Mouse (Mus musculus): ENCODE results near the gene Ndfip2. TPM values are rescaled to one million over a fixed set of nuclear protein-coding genes. Genes with fewer than 3 reads are reported as not detected.

Ndfip2 gene
- polyA plus RNA-seq (2015; fragmentation: Nextera tagmentation; extraction: Ambion mirVana), result 44.1 and 57.3 TPM in 2 replicates

- peak; percentile 97 for ATAC-seq (replicated peaks; ENCODE audit: extremely low read depth, insufficient read depth, low FRiP score)
- H3K4me2 ChIP-seq (ENCODE audit: low read depth, low read length), result peak within 1 kb of the TSS; percentile 78
- peak within 1 kb of the TSS; percentile 94 for H3K4me3 ChIP-seq (ENCODE audit: low read length)
- H3K36me3 ChIP-seq (ENCODE audit: control insufficient read depth, insufficient read depth), result no peaks in the 10 kb centered on the region
- H3K4me1 ChIP-seq (ENCODE audit: control insufficient read depth, insufficient read depth, low read length), result peaks cover 6% of the 10 kb centered on the region; the same call in 1 of the 2 replicates
- 1% methylated on average over 65 of the region's 70 CpGs for WGBS
- peak within 1 kb of the TSS; percentile 97 for H3K9ac ChIP-seq (ENCODE audit: low read length)
- peaks cover 2% of the 10 kb centered on the region; the same call in 1 of the 2 replicates for H3K27me3 ChIP-seq (ENCODE audit: control insufficient read depth, insufficient read depth, low read length)
- peak within 1 kb of the TSS; percentile 92 for H3K27ac ChIP-seq (ENCODE audit: low read length)
- H3K9me3 ChIP-seq (replicated peaks; ENCODE audit: control insufficient read depth, low read length), result no peaks in the 10 kb centered on the region
Measured at GRCm38 (mm10) chr14:105258379-105259034, at the start of gene Ndfip2. TSS of gene Ndfip2 (plus strand) at chr14:105258573.

GRCm38 (mm10) chr14:105219525-105220376, 38.6 kb upstream of the Ndfip2 start:
- WGBS, result 63% methylated on average over 9 of the region's 9 CpGs
- ATAC-seq (replicated peaks; ENCODE audit: extremely low read depth, insufficient read depth, low FRiP score), result no peak
- no peaks in the 10 kb centered on the region for H3K27me3 ChIP-seq (ENCODE audit: control insufficient read depth, insufficient read depth, low read length)
- no peak overlapping the region for H3K27ac ChIP-seq (ENCODE audit: low read length)
- no peak overlapping the region for H3K4me3 ChIP-seq (ENCODE audit: low read length)
- no peaks in the 10 kb centered on the region for H3K9me3 ChIP-seq (replicated peaks; ENCODE audit: control insufficient read depth, low read length)
- H3K9ac ChIP-seq (ENCODE audit: low read length), result no peak overlapping the region
- peaks cover 2% of the 10 kb centered on the region; the same call in 1 of the 2 replicates for H3K4me1 ChIP-seq (ENCODE audit: control insufficient read depth, insufficient read depth, low read length)
- no peaks in the 10 kb centered on the region for H3K36me3 ChIP-seq (ENCODE audit: control insufficient read depth, insufficient read depth)
- H3K4me2 ChIP-seq (ENCODE audit: low read depth, low read length), result no peak overlapping the region

- Histone ChIP-seq H3K4me1 (ENCODE audit: control insufficient read depth, insufficient read depth, low read length) (peaks cover 2% of the 10 kb centered on the region; the same call in 1 of the 2 replicates), H3K4me3 (ENCODE audit: low read length) (no peak overlapping the region), H3K36me3 (ENCODE audit: control insufficient read depth, insufficient read depth) (no peaks in the 10 kb centered on the region), H3K9me3 (replicated peaks; ENCODE audit: control insufficient read depth, low read length) (no peaks in the 10 kb centered on the region), H3K27me3 (ENCODE audit: control insufficient read depth, insufficient read depth, low read length) (no peaks in the 10 kb centered on the region), H3K27ac (ENCODE audit: low read length) (no peak overlapping the region), H3K4me2 (ENCODE audit: low read depth, low read length) (no peak overlapping the region), H3K9ac (ENCODE audit: low read length) (no peak overlapping the region)
- WGBS, result 69% methylated on average over 4 of the region's 4 CpGs
- ATAC-seq (replicated peaks; ENCODE audit: extremely low read depth, insufficient read depth, low FRiP score), result no peak
Measured at GRCm38 (mm10) chr14:105222240-105222639, 36.1 kb upstream of the Ndfip2 start.

- H3K9me3 ChIP-seq (replicated peaks; ENCODE audit: control insufficient read depth, low read length), result no peaks in the 10 kb centered on the region
- WGBS, result 90% methylated on average over 4 of the region's 4 CpGs
- H3K27ac ChIP-seq (ENCODE audit: low read length), result no peak overlapping the region
- no peaks in the 10 kb centered on the region for H3K36me3 ChIP-seq (ENCODE audit: control insufficient read depth, insufficient read depth)
- no peak overlapping the region for H3K4me3 ChIP-seq (ENCODE audit: low read length)
- no peak for ATAC-seq (replicated peaks; ENCODE audit: extremely low read depth, insufficient read depth, low FRiP score)
- H3K4me2 ChIP-seq (ENCODE audit: low read depth, low read length), result no peak overlapping the region
- no peaks in the 10 kb centered on the region for H3K27me3 ChIP-seq (ENCODE audit: control insufficient read depth, insufficient read depth, low read length)
- H3K9ac ChIP-seq (ENCODE audit: low read length), result no peak overlapping the region
- no peaks in the 10 kb centered on the region for H3K4me1 ChIP-seq (ENCODE audit: control insufficient read depth, insufficient read depth, low read length)
Measured at GRCm38 (mm10) chr14:105225790-105226189, 32.6 kb upstream of the Ndfip2 start.

GRCm38 (mm10) chr14:105232421-105232820, 26.0 kb upstream of the Ndfip2 start:
- no peak overlapping the region for H3K9ac ChIP-seq (ENCODE audit: low read length)
- no peaks in the 10 kb centered on the region for H3K27me3 ChIP-seq (ENCODE audit: control insufficient read depth, insufficient read depth, low read length)
- H3K4me2 ChIP-seq (ENCODE audit: low read depth, low read length), result no peak overlapping the region
- no peaks in the 10 kb centered on the region for H3K9me3 ChIP-seq (replicated peaks; ENCODE audit: control insufficient read depth, low read length)
- no peak overlapping the region for H3K27ac ChIP-seq (ENCODE audit: low read length)
- 32% methylated on average over 6 of the region's 6 CpGs for WGBS
- no peak for ATAC-seq (replicated peaks; ENCODE audit: extremely low read depth, insufficient read depth, low FRiP score)
- no peaks in the 10 kb centered on the region for H3K4me1 ChIP-seq (ENCODE audit: control insufficient read depth, insufficient read depth, low read length)
- H3K4me3 ChIP-seq (ENCODE audit: low read length), result no peak overlapping the region
- H3K36me3 ChIP-seq (ENCODE audit: control insufficient read depth, insufficient read depth), result no peaks in the 10 kb centered on the region

GRCm38 (mm10) chr14:105236596-105236995, 21.8 kb upstream of the Ndfip2 start:
- Histone ChIP-seq H3K27ac (ENCODE audit: low read length) (no peak overlapping the region), H3K4me3 (ENCODE audit: low read length) (no peak overlapping the region), H3K9ac (ENCODE audit: low read length) (no peak overlapping the region), H3K36me3 (ENCODE audit: control insufficient read depth, insufficient read depth) (no peaks in the 10 kb centered on the region), H3K4me2 (ENCODE audit: low read depth, low read length) (no peak overlapping the region), H3K9me3 (replicated peaks; ENCODE audit: control insufficient read depth, low read length) (no peaks in the 10 kb centered on the region), H3K27me3 (ENCODE audit: control insufficient read depth, insufficient read depth, low read length) (no peaks in the 10 kb centered on the region), H3K4me1 (ENCODE audit: control insufficient read depth, insufficient read depth, low read length) (no peaks in the 10 kb centered on the region)
- WGBS, result 42% methylated on average over 4 of the region's 4 CpGs
- ATAC-seq (replicated peaks; ENCODE audit: extremely low read depth, insufficient read depth, low FRiP score), result no peak

GRCm38 (mm10) chr14:105237736-105238135, 20.6 kb upstream of the Ndfip2 start:
- Histone ChIP-seq H3K27me3 (ENCODE audit: control insufficient read depth, insufficient read depth, low read length) (no peaks in the 10 kb centered on the region), H3K4me1 (ENCODE audit: control insufficient read depth, insufficient read depth, low read length) (no peaks in the 10 kb centered on the region), H3K27ac (ENCODE audit: low read length) (no peak overlapping the region), H3K4me3 (ENCODE audit: low read length) (no peak overlapping the region), H3K9me3 (replicated peaks; ENCODE audit: control insufficient read depth, low read length) (no peaks in the 10 kb centered on the region), H3K36me3 (ENCODE audit: control insufficient read depth, insufficient read depth) (no peaks in the 10 kb centered on the region), H3K9ac (ENCODE audit: low read length) (no peak overlapping the region), H3K4me2 (ENCODE audit: low read depth, low read length) (no peak overlapping the region)
- no peak for ATAC-seq (replicated peaks; ENCODE audit: extremely low read depth, insufficient read depth, low FRiP score)
- 60% methylated on average over 9 of the region's 9 CpGs for WGBS

GRCm38 (mm10) chr14:105238450-105239038, 19.8 kb upstream of the Ndfip2 start:
- H3K36me3 ChIP-seq (ENCODE audit: control insufficient read depth, insufficient read depth), result no peaks in the 10 kb centered on the region
- no peaks in the 10 kb centered on the region for H3K4me1 ChIP-seq (ENCODE audit: control insufficient read depth, insufficient read depth, low read length)
- 67% methylated on average over 5 of the region's 5 CpGs for WGBS
- no peak overlapping the region for H3K27ac ChIP-seq (ENCODE audit: low read length)
- H3K4me2 ChIP-seq (ENCODE audit: low read depth, low read length), result no peak overlapping the region
- no peak for ATAC-seq (replicated peaks; ENCODE audit: extremely low read depth, insufficient read depth, low FRiP score)
- H3K9me3 ChIP-seq (replicated peaks; ENCODE audit: control insufficient read depth, low read length), result no peaks in the 10 kb centered on the region
- H3K4me3 ChIP-seq (ENCODE audit: low read length), result no peak overlapping the region
- no peaks in the 10 kb centered on the region for H3K27me3 ChIP-seq (ENCODE audit: control insufficient read depth, insufficient read depth, low read length)
- no peak overlapping the region for H3K9ac ChIP-seq (ENCODE audit: low read length)

GRCm38 (mm10) chr14:105240120-105240519, 18.3 kb upstream of the Ndfip2 start:
- Histone ChIP-seq H3K9ac (ENCODE audit: low read length) (no peak overlapping the region), H3K27me3 (ENCODE audit: control insufficient read depth, insufficient read depth, low read length) (no peaks in the 10 kb centered on the region), H3K4me2 (ENCODE audit: low read depth, low read length) (no peak overlapping the region), H3K27ac (ENCODE audit: low read length) (no peak overlapping the region), H3K36me3 (ENCODE audit: control insufficient read depth, insufficient read depth) (no peaks in the 10 kb centered on the region), H3K4me3 (ENCODE audit: low read length) (no peak overlapping the region), H3K4me1 (ENCODE audit: control insufficient read depth, insufficient read depth, low read length) (no peaks in the 10 kb centered on the region), H3K9me3 (replicated peaks; ENCODE audit: control insufficient read depth, low read length) (no peaks in the 10 kb centered on the region)
- 70% methylated on average over 10 of the region's 10 CpGs for WGBS
- no peak for ATAC-seq (replicated peaks; ENCODE audit: extremely low read depth, insufficient read depth, low FRiP score)

Measured in heart, embryonic 16.5 days (tissue).